Mouse (Mus musculus) neural tube, embryonic 13.5 days (tissue): ENCODE data around the gene Dnase2a. TPM values are rescaled to one million over a fixed set of nuclear protein-coding genes. Genes with fewer than 3 reads are reported as not detected.

Experiments used
- ATAC-seq: fragments of 200-750 bp; cut with Nextera tagmentation; 2 replicates; pipeline ENCODE4 v1.8.0; 2017; ENCODE audit warnings: low read depth, mild to moderate bottlenecking, moderate TSS enrichment, moderate library complexity
- H3K27ac ChIP-seq: fragments of 300-500 bp; sonication (generic); replicated peaks from 2 replicates; pipeline ENCODE4 v1.5.1; 2015; ENCODE audit warnings: moderate library complexity, mild to moderate bottlenecking, inconsistent platforms
- H3K27me3 ChIP-seq: fragments of 300-500 bp; sonication (generic); 2 replicates; pipeline ENCODE4 v1.6.1; 2015; ENCODE audit warnings: mild to moderate bottlenecking, inconsistent platforms
- H3K36me3 ChIP-seq: fragments of 300-500 bp; sonication (generic); 2 replicates; pipeline ENCODE4 v1.6.1; 2015; ENCODE audit warnings: mild to moderate bottlenecking, inconsistent platforms
- H3K4me1 ChIP-seq: fragments of 300-500 bp; sonication (generic); replicated peaks from 2 replicates; pipeline ENCODE4 v1.6.1; 2015; ENCODE audit warnings: inconsistent platforms
- H3K4me2 ChIP-seq: fragments of 300-500 bp; sonication (generic); 2 replicates; pipeline ENCODE4 v1.6.1; 2015; ENCODE audit warnings: inconsistent platforms, mild to moderate bottlenecking, moderate library complexity
- H3K4me3 ChIP-seq: fragments of 300-500 bp; sonication (generic); 2 replicates; pipeline ENCODE4 v1.5.1; 2015; ENCODE audit warnings: mild to moderate bottlenecking, inconsistent platforms
- H3K9ac ChIP-seq: fragments of 300-500 bp; sonication (generic); 2 replicates; pipeline ENCODE4 v1.6.1; 2015; ENCODE audit warnings: moderate library complexity, mild to moderate bottlenecking, inconsistent platforms
- H3K9me3 ChIP-seq: fragments of 300-500 bp; sonication (generic); 2 replicates; pipeline ENCODE4 v1.6.1; 2016; ENCODE audit warnings: inconsistent platforms
- WGBS: fragments of 180-500 bp; shearing (Covaris S2); methylation state at CpG from one replicate; pipeline ENCODE4 v1.1.7; 2015; 5-methylcytosine and 5-hydroxymethylcytosine counted together
- microRNA-seq: library from miRNA; unstranded; fragments of <30 nt; microRNA quantifications from one replicate; pipeline ENCODE4, GENCODE M21; 2016
- polyA plus RNA-seq: library from polyadenylated mRNA; unstranded; fragments of >200 nt; fragmentation: Nextera tagmentation; extraction: Ambion mirVana; gene quantifications from 2 replicates; pipeline ENCODE4 v1.2.1, GENCODE M21; 2015

Dnase2a gene
- polyA plus RNA-seq, 1 experiment from 2014 or later = 4.5 TPM

DNA sequence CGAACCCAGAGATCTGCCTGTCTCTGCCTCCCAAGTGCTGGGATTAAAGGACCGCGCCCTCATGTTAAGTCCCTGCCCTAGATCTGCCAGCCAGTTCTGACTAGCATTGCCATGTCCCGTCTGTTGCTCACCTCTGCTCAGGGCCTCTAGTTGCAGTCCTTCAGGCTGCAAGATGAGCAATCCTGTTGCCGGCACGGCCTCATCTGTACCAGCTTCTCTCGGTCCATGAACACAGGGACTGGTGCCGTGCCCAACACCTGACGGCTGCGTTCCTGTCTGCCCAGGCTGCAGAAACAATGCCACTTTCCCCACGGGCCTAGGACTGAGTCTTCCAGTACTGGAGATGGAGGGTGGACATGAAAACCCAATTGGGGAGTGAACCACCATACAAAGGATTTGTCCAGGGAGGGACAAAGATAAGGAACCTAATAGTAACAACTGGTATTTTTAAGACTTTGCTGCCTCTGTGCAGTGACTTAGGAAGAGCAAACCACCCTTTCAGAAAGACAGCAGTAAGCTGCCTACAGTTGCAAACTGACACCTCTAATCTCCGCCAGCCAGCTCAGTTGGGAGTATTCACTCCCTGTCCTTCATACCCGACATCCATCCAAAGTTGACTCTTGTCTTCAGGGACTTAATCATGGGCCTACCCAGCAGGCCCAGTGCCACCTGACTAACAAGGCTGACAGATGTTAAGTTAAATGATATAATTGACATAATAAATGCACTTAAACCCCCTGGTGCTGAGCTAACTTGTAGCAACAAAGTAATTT is 59.4 kb downstream of the Dnase2a start:
- Histone ChIP-seq H3K4me1 (peaks cover 58% of the 10 kb centered on the region), H3K27me3 (no peaks in the 10 kb centered on the region), H3K9me3 (no peaks in the 10 kb centered on the region), H3K9ac (no peak overlapping the region), H3K4me3 (0 out of 2 replicates have a peak overlapping the region, but pooled peaks have one; percentile 1), H3K36me3 (peaks cover 19% of the 10 kb centered on the region), H3K4me2 (no peak overlapping the region), H3K27ac (no peak overlapping the region)
- 92% methylated on average over 13 of the region's 13 CpGs for WGBS
- no peak for ATAC-seq

DNA sequence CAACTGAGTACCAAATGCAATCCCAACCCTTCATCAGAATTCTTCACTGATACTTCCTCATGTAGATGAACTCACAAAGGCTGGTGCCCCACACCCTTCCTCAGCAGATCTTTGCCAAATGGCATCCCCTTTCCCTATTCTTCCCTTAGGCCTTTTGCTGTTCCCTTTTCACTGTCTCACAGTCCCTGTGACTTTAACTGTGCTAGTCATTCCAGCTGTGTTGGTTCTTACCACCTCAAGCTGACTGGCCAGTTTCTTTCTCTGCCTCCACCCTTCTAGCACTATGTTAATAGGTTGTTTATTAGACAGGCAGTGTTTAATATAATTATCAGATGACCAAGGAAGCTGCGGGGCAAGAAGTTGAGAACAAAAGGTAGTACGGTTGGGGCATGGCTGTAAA is 60.3 kb downstream of the Dnase2a start:
- Histone ChIP-seq H3K9ac (peak overlapping the region; percentile 99), H3K9me3 (no peaks in the 10 kb centered on the region), H3K27me3 (no peaks in the 10 kb centered on the region), H3K27ac (peak overlapping the region; percentile 87), H3K4me1 (peaks cover 58% of the 10 kb centered on the region), H3K4me3 (peak overlapping the region; percentile 87), H3K4me2 (peak overlapping the region; percentile 98), H3K36me3 (peaks cover 28% of the 10 kb centered on the region)
- 12% methylated on average over 2 of the region's 2 CpGs for WGBS
- no peak for ATAC-seq

DNA sequence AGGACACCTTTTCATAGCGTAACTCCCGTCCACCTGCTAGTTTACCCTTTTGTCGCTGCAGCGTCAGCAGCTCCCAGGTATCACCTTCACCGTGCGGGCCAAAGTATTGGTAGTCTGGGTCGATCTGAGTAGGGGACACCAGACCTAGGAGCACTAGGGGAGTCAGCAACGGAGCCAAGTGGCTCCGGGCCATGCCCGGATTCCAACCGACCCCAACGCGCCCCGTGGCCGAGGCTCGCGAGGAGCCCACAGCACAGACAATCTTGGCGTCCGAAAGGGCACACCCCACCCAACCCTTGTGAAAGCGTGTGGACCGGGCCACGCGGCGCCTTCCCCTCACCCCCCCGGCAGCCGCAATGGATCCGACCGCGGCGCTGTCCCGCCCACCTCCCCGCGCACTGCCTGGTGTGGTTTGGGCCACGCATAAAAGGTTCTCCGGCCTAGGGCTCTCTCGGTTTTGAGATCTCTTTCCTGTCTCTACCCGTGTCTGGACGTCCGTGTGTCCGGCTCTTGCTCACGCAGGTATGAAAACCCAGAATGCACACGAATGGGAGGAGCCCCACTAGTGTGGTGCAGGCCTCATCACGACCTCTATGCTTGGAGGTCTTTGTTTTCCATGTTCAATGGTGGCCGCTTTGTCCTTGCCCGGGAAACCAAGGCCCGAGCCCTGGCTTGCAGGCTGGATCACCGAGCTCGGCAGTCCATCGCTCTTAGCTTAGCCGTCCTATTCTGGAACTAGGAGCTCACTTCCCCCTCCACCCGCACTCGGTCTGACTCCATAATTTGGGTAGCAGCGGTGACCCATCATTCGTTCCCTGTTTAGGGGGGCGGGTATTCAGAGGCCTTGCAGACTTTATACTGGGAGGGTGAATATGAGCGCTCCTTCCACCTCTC is 61.1 kb downstream of the Dnase2a start, which contains the start of the genes Gm49661, Prdx2 and Rnaseh2a:
TSS of gene Gm49661 (minus strand) at position 193 of the 894 bp plus-strand sequence.
TSS of gene Prdx2 (plus strand) at position 347 of the 894 bp plus-strand sequence.
TSS of gene Rnaseh2a (minus strand) at position 527 of the 894 bp plus-strand sequence.
- Histone ChIP-seq H3K36me3 (peaks cover 35% of the 10 kb centered on the region), H3K9me3 (no peaks in the 10 kb centered on the region), H3K27me3 (no peaks in the 10 kb centered on the region), H3K9ac (peak within 1 kb of the TSS; percentile 99), H3K4me2 (peak within 1 kb of the TSS; percentile 98), H3K4me1 (peaks cover 60% of the 10 kb centered on the region), H3K27ac (peak within 1 kb of the TSS; percentile 87), H3K4me3 (peak within 1 kb of the TSS; percentile 87)
- WGBS = under 1% methylated on average over 56 of the region's 56 CpGs
- peak; percentile 66 for ATAC-seq

DNA sequence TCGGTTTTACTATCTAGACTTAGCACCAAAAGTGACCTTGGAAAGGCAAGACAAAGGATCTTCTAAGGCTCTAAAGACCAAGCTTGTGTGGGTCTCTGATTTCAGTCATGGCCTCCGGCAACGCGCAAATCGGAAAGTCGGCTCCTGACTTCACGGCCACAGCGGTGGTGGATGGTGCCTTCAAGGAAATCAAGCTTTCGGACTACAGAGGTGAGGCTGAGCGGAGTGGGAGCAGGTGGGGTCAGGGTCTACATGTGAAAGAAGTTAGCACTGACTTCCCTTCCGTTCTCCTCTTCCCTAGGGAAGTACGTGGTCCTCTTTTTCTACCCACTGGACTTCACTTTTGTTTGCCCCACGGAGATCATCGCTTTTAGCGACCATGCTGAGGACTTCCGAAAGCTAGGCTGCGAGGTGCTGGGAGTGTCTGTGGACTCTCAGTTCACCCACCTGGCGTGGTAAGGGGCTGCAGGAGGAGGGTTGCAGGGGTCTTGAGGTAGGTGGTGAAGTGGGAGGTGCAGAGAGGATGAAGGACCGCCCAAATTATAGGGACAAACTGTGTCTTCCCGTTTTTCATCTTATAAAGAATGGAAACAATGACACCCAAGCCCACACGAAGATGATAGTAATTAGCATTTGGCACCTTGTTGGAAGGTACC is 61.9 kb downstream of the Dnase2a start:
- H3K4me2 ChIP-seq = peak overlapping the region; percentile 98
- H3K4me1 ChIP-seq = peaks cover 62% of the 10 kb centered on the region
- H3K9me3 ChIP-seq = no peaks in the 10 kb centered on the region
- peak overlapping the region; percentile 87 for H3K27ac ChIP-seq
- no peaks in the 10 kb centered on the region for H3K27me3 ChIP-seq
- peak overlapping the region; percentile 87 for H3K4me3 ChIP-seq
- ATAC-seq = no peak
- peak overlapping the region; percentile 99 for H3K9ac ChIP-seq
- H3K36me3 ChIP-seq = peaks cover 43% of the 10 kb centered on the region
- 9% methylated on average over 21 of the region's 21 CpGs for WGBS

DNA sequence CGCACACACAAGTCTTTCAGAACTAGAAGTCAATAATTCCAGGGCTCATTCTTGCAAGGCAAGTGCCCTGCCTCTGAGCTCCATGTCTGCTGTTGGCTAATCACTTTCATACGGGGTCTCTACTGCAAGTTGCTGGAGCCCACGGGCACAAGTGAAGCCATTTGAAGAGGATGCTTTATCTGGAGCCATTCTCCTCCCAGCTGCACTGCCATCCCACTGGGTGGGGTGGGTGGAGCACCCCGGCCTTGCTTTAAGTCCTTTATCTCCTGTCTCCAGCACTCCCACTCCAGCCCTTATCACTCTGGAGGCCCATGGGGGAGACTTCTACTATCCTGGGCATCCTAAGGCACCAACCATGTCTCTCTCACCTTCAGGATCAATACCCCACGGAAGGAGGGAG is 62.6 kb downstream of the Dnase2a start:
- Histone ChIP-seq H3K36me3 (peaks cover 44% of the 10 kb centered on the region), H3K4me1 (peaks cover 63% of the 10 kb centered on the region), H3K4me3 (peak overlapping the region; percentile 87), H3K9me3 (no peaks in the 10 kb centered on the region), H3K9ac (peak overlapping the region; percentile 99), H3K27ac (peak overlapping the region; percentile 87), H3K27me3 (no peaks in the 10 kb centered on the region), H3K4me2 (peak overlapping the region; percentile 98)
- no peak for ATAC-seq
- 68% methylated on average over 5 of the region's 5 CpGs for WGBS

Small RNA genes lying within 50 kb of the gene (microRNA-seq; reads per million reads assigned to microRNA genes)
- gene Gm24197 (not detected), gene Mir7069 (1.0 reads per million)

Other genes starting within 250 kb of the Dnase2a start
- gene Ier2, start 245.7 kb upstream of the Dnase2a start, polyA plus RNA-seq = 32.5 and 37.7 TPM in 2 replicates
- gene Trmt1, start 222.3 kb upstream of the Dnase2a start, polyA plus RNA-seq = 53.6 and 55.5 TPM in 2 replicates
- gene Nacc1, start 220.7 kb upstream of the Dnase2a start, polyA plus RNA-seq = 14.1 and 15.1 TPM in 2 replicates
- gene Lyl1, start 207.1 kb upstream of the Dnase2a start, polyA plus RNA-seq = 2.8 and 3.6 TPM in 2 replicates
- gene G430095P16Rik, start 185.6 kb upstream of the Dnase2a start, polyA plus RNA-seq = 1.4 and 2.2 TPM in 2 replicates
- gene Nfix, start 108.2 kb upstream of the Dnase2a start, polyA plus RNA-seq = 28.7 and 34.4 TPM in 2 replicates
- 12.3 and 12.8 TPM in 2 replicates for gene Dand5, start 85.7 kb upstream of the Dnase2a start, polyA plus RNA-seq
- 35.1 and 39.8 TPM in 2 replicates for gene Gadd45gip1, start 77.0 kb upstream of the Dnase2a start, polyA plus RNA-seq
- gene Rad23a, start 67.9 kb upstream of the Dnase2a start, polyA plus RNA-seq = 69.9 and 74.2 TPM in 2 replicates
- 766 and 971 TPM in 2 replicates for gene Calr, start 61.6 kb upstream of the Dnase2a start, polyA plus RNA-seq
- 102 and 104 TPM in 2 replicates for gene Farsa, start 51.6 kb upstream of the Dnase2a start, polyA plus RNA-seq
- 16.4 and 16.6 TPM in 2 replicates for gene Syce2, start 36.4 kb upstream of the Dnase2a start, polyA plus RNA-seq
- 37.2 and 37.3 TPM in 2 replicates for gene Gcdh, start 14.6 kb upstream of the Dnase2a start, polyA plus RNA-seq
- 0.90 and 0.91 TPM in 2 replicates for gene Klf1, start 6.6 kb upstream of the Dnase2a start, polyA plus RNA-seq
- 62.7 and 70.3 TPM in 2 replicates for gene Mast1, start 28.8 kb downstream of the Dnase2a start, polyA plus RNA-seq
- 1.4 and 1.6 TPM in 2 replicates for gene Rtbdn, start 38.4 kb downstream of the Dnase2a start, polyA plus RNA-seq
- gene Gm49661, start 60.9 kb downstream of the Dnase2a start, polyA plus RNA-seq = not detected in 2 replicates
- gene Prdx2, start 61.0 kb downstream of the Dnase2a start, polyA plus RNA-seq = 1,236 and 1,369 TPM in 2 replicates
- 55.0 and 55.6 TPM in 2 replicates for gene Rnaseh2a, start 61.2 kb downstream of the Dnase2a start, polyA plus RNA-seq
- gene Junb, start 70.2 kb downstream of the Dnase2a start, polyA plus RNA-seq = 7.5 and 8.4 TPM in 2 replicates
- gene Hook2, start 82.0 kb downstream of the Dnase2a start, polyA plus RNA-seq = 22.8 and 25.0 TPM in 2 replicates
- gene Best2, start 106.0 kb downstream of the Dnase2a start, polyA plus RNA-seq = not detected in 2 replicates
- gene Asna1, start 116.7 kb downstream of the Dnase2a start, polyA plus RNA-seq = 148 and 151 TPM in 2 replicates
- 147 and 170 TPM in 2 replicates for gene Trir, start 118.3 kb downstream of the Dnase2a start, polyA plus RNA-seq
- 49.0 and 52.7 TPM in 2 replicates for gene Tnpo2, start 128.4 kb downstream of the Dnase2a start, polyA plus RNA-seq
- gene Fbxw9, start 151.5 kb downstream of the Dnase2a start, polyA plus RNA-seq = 48.6 and 50.8 TPM in 2 replicates
- gene Gm5741, start 159.4 kb downstream of the Dnase2a start, polyA plus RNA-seq = 1.5 TPM in 1 of 2 replicates, not detected in the other
- gene Dhps, start 163.2 kb downstream of the Dnase2a start, polyA plus RNA-seq = 86.9 and 109 TPM in 2 replicates
- gene Wdr83os, start 172.2 kb downstream of the Dnase2a start, polyA plus RNA-seq = 117 and 118 TPM in 2 replicates
- 56.5 and 58.6 TPM in 2 replicates for gene Wdr83, start 172.7 kb downstream of the Dnase2a start, polyA plus RNA-seq
- gene Man2b1, start 174.7 kb downstream of the Dnase2a start, polyA plus RNA-seq = 18.7 and 19.2 TPM in 2 replicates
- gene Zfp791, start 214.5 kb downstream of the Dnase2a start, polyA plus RNA-seq = 2.3 and 2.9 TPM in 2 replicates
- gene Cks1brt, start 243.4 kb downstream of the Dnase2a start, polyA plus RNA-seq = not detected in 2 replicates